Mouse (Mus musculus) v-Abl transformed pro-B cells (cell line): ENCODE data around the gene Lmcd1.

Source experiments
- in situ Hi-C, 2 experiments: fragments of 400-800 bp; cut with MboI; formaldehyde crosslinking; loops; one replicate each; pipeline ENCODE4 v1.15.1; 2025; ENCODE audit not compliant: unreplicated experiment in 2 of 2

Gene Lmcd1

GRCm38 (mm10) chr6:112339016-112339415, 65.5 kb downstream of the Lmcd1 start:
- in situ Hi-C loops, result no loop called here

GRCm38 (mm10) chr6:112350452-112350851, 76.9 kb downstream of the Lmcd1 start:
- in situ Hi-C loops, result no loop called here

GRCm38 (mm10) chr6:112359341-112359740, 85.8 kb downstream of the Lmcd1 start:
- in situ Hi-C loops, result no loop called here

- in situ Hi-C loops, result no loop called here
Measured at GRCm38 (mm10) chr6:112360676-112361075, 87.1 kb downstream of the Lmcd1 start.

- in situ Hi-C loops, result no loop called here
Measured at GRCm38 (mm10) chr6:112362349-112362958, 88.9 kb downstream of the Lmcd1 start.

GRCm38 (mm10) chr6:112364581-112364980, 91.0 kb downstream of the Lmcd1 start:
- in situ Hi-C loops, result no loop called here

GRCm38 (mm10) chr6:112365294-112365693, 91.7 kb downstream of the Lmcd1 start:
- in situ Hi-C loops, result no loop called here

GRCm38 (mm10) chr6:112373886-112374585, 100.5 kb downstream of the Lmcd1 start:
- in situ Hi-C loops, result no loop called here

- in situ Hi-C loops, result no loop called here
Measured at GRCm38 (mm10) chr6:112375661-112376392, 102.3 kb downstream of the Lmcd1 start.

GRCm38 (mm10) chr6:112379054-112379453, 105.5 kb downstream of the Lmcd1 start:
- in situ Hi-C loops, result no loop called here
